Mouse (Mus musculus) embryonic fibroblast, embryonic 13.5 days (primary cell): ENCODE measurements around the gene Faf2.

Experiments
- CTCF ChIP-seq: IDR thresholded peaks from 2 replicates; pipeline ENCODE4 v1.5.1; 2011; ENCODE audit warnings: mild to moderate bottlenecking, control low read depth, low read length, moderate library complexity, borderline replicate concordance; ENCODE audit not compliant: insufficient read depth
- POLR2A ChIP-seq: IDR thresholded peaks from 2 replicates; pipeline ENCODE4 v1.6.1; 2011; ENCODE audit warnings: low read depth, mild to moderate bottlenecking, control low read depth, low read length, moderate library complexity

DNA sequence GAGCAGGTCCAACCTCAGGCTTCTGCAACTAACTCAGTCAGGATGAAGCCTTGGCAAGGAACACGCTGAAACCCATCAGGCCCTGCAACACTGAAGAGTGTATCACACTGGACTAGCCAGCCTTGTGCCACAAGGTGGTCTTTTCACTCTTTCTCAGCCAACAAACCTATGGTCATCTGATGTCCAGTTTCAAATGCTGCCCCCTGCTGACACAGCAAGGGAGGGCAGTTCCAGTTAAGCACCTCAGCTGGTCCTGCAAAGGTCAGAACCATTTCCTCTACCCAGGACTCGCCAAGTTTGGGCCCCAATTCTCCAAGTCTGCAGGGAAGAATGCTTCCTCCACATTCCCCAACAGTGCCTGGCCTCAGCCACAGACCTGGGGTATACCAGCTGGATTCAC lies 63.6 kb downstream of the Faf2 start:
- TF ChIP-seq CTCF (peak; percentile 51; the same call in 1 of the 2 replicates), POLR2A (no peak)
